Mouse (Mus musculus): Measurements from ENCODE around the gene Slc9a3r1.

Gene Slc9a3r1

GRCm38 (mm10) chr11:115163568-115164150, 518 bp downstream of the Slc9a3r1 start:
- peak; percentile 77 for DNase-seq

GRCm38 (mm10) chr11:115164341-115164975, 1.3 kb downstream of the Slc9a3r1 start:
- peak; percentile 61 for DNase-seq

- DNase-seq = peak; percentile 48
Measured at GRCm38 (mm10) chr11:115164976-115165374, 1.8 kb downstream of the Slc9a3r1 start.

GRCm38 (mm10) chr11:115166776-115167175, 3.6 kb downstream of the Slc9a3r1 start:
- no peak for DNase-seq

- no peak for DNase-seq
Measured at GRCm38 (mm10) chr11:115167631-115168249, 4.6 kb downstream of the Slc9a3r1 start.

- DNase-seq = no peak
Measured at GRCm38 (mm10) chr11:115169430-115169829, 6.3 kb downstream of the Slc9a3r1 start.

GRCm38 (mm10) chr11:115171125-115171524, 8.0 kb downstream of the Slc9a3r1 start:
- no peak for DNase-seq

- DNase-seq = peak; percentile 57
Measured at GRCm38 (mm10) chr11:115172825-115173287, 9.7 kb downstream of the Slc9a3r1 start.

- peak; percentile 54 for DNase-seq
Measured at GRCm38 (mm10) chr11:115173549-115174339, 10.6 kb downstream of the Slc9a3r1 start.

- DNase-seq = peak; percentile 40
Measured at GRCm38 (mm10) chr11:115176399-115177190, 13.5 kb downstream of the Slc9a3r1 start.

GRCm38 (mm10) chr11:115177559-115178195, 14.5 kb downstream of the Slc9a3r1 start:
- peak; percentile 43 for DNase-seq

- DNase-seq = no peak
Measured at GRCm38 (mm10) chr11:115178766-115179165, 15.6 kb downstream of the Slc9a3r1 start.

- DNase-seq = no peak
Measured at GRCm38 (mm10) chr11:115179191-115179590, 16.1 kb downstream of the Slc9a3r1 start.

- DNase-seq = no peak
Measured at GRCm38 (mm10) chr11:115179881-115180280, 16.7 kb downstream of the Slc9a3r1 start.

- peak; percentile 82 for DNase-seq
Measured at GRCm38 (mm10) chr11:115181913-115182638, 18.9 kb downstream of the Slc9a3r1 start.

GRCm38 (mm10) chr11:115184973-115185372, 21.8 kb downstream of the Slc9a3r1 start:
- DNase-seq = no peak

- DNase-seq = peak; percentile 100
Measured at GRCm38 (mm10) chr11:115187224-115187639, 24.1 kb downstream of the Slc9a3r1 start, which contains the start of gene Tmem104. Gene Tmem104 (plus strand): TSS chr11:115187487.

- no peak for DNase-seq
Measured at GRCm38 (mm10) chr11:115187693-115188092, 24.6 kb downstream of the Slc9a3r1 start, which contains the start of gene Nat9. Gene Nat9 (minus strand): TSS chr11:115187859.

- DNase-seq = no peak
Measured at GRCm38 (mm10) chr11:115188539-115189231, 25.5 kb downstream of the Slc9a3r1 start.

- DNase-seq = no peak
Measured at GRCm38 (mm10) chr11:115189304-115189703, 26.2 kb downstream of the Slc9a3r1 start.
